Mouse (Mus musculus) kidney, embryonic 15.5 days (tissue): Measurements from ENCODE around the gene Olfr1164. TPM values are rescaled to one million over a fixed set of nuclear protein-coding genes. Genes with fewer than 3 reads are reported as not detected.

Experiments used
- ATAC-seq: fragments of 200-750 bp; cut with Nextera tagmentation; replicated peaks from 2 replicates; pipeline ENCODE4 v1.8.0; 2017; ENCODE audit warnings: moderate TSS enrichment; ENCODE audit not compliant: low FRiP score
- H3K27ac ChIP-seq: fragments of 300-500 bp; sonication (generic); 2 replicates; pipeline ENCODE4 v1.5.1; 2015; ENCODE audit warnings: mild to moderate bottlenecking, inconsistent platforms
- H3K27me3 ChIP-seq: fragments of 300-500 bp; sonication (generic); 2 replicates; pipeline ENCODE4 v1.6.1; 2015; ENCODE audit warnings: inconsistent platforms
- H3K36me3 ChIP-seq: fragments of 300-500 bp; sonication (generic); 2 replicates; pipeline ENCODE4 v1.6.1; 2015; ENCODE audit warnings: inconsistent platforms
- H3K4me1 ChIP-seq: fragments of 300-500 bp; sonication (generic); 2 replicates; pipeline ENCODE4 v1.6.1; 2015; ENCODE audit warnings: inconsistent platforms
- H3K4me2 ChIP-seq: fragments of 300-500 bp; sonication (generic); 2 replicates; pipeline ENCODE4 v1.6.1; 2015; ENCODE audit warnings: moderate library complexity, mild to moderate bottlenecking, inconsistent platforms
- H3K4me3 ChIP-seq: fragments of 300-500 bp; sonication (generic); replicated peaks from 2 replicates; pipeline ENCODE4 v1.5.1; 2015; ENCODE audit warnings: mild to moderate bottlenecking, inconsistent platforms
- H3K9ac ChIP-seq: fragments of 300-500 bp; sonication (generic); 2 replicates; pipeline ENCODE4 v1.6.1; 2015; ENCODE audit warnings: mild to moderate bottlenecking, inconsistent platforms
- H3K9me3 ChIP-seq: fragments of 300-500 bp; sonication (generic); replicated peaks from 2 replicates; pipeline ENCODE4 v1.6.1; 2016; ENCODE audit warnings: inconsistent platforms
- WGBS: fragments of 180-500 bp; shearing (Covaris S2); methylation state at CpG from one replicate; pipeline ENCODE4 v1.1.7; 2015; ENCODE audit warnings: mixed read lengths; 5-methylcytosine and 5-hydroxymethylcytosine counted together
- polyA plus RNA-seq: library from polyadenylated mRNA; unstranded; fragments of >200 nt; fragmentation: Nextera tagmentation; extraction: Ambion mirVana; gene quantifications from 2 replicates; pipeline ENCODE4 v1.2.1, GENCODE M21; 2015

The Olfr1164 gene
- polyA plus RNA-seq = not detected in 2 replicates

DNA sequence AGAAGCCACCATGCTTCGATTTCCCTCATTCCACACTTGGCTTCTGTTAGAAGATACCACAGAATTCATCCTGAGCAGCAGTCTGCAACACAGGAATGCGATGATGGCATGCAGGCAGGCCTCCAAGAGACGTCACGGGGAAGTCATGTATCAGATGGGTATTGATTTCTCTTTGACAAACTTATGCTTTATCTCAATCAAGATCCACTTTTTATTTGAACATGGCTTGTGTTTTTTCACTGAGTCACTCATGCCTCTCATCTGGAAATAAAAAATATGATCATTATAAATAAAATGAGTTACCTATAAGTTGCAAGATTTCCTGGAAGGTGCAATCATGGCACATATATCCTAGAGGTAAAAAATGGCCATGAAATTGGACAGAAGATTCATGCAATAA lies at the start of gene Olfr1164:
TSS of gene Olfr1164 (minus strand) at position 101 of the 400 bp plus-strand sequence.
- Histone ChIP-seq H3K9ac (no peak within 1 kb of the TSS), H3K4me2 (no peak within 1 kb of the TSS), H3K4me3 (no peak within 1 kb of the TSS)

DNA sequence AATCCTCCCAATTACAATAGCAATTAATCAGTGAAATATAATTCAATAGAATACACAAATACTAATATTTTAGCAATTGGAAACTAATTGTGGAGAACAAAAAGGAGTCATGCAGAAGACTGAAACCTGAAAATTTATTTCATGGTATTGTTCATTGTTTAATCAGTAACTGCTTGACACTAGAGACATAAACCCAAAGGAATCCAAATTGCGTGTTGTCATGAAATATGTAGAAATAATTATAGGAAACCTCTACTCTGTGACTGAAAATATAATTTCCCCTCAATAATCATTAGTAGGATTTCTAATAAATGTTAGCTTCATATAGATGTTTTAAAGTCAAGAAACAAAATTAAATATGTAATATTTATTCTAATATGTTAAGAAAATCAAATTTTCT lies 34.4 kb upstream of the Olfr1164 start, which contains the start of gene Olfr1166:
TSS of gene Olfr1166 (minus strand) at position 101 of the 400 bp plus-strand sequence.
- Histone ChIP-seq H3K4me3 (no peak within 1 kb of the TSS), H3K27me3 (no peaks in the 10 kb centered on the region), H3K9me3 (no peaks in the 10 kb centered on the region), H3K4me1 (no peaks in the 10 kb centered on the region), H3K27ac (no peak within 1 kb of the TSS), H3K36me3 (no peaks in the 10 kb centered on the region), H3K4me2 (no peak within 1 kb of the TSS), H3K9ac (no peak within 1 kb of the TSS)
- 96% methylated on average over 1 of the region's 1 CpGs for WGBS
- no peak for ATAC-seq

More for the DNA sequence above, at the start of gene Olfr1164:
- Histone ChIP-seq H3K4me1 (no peaks in the 10 kb centered on the region), H3K27me3 (no peaks in the 10 kb centered on the region), H3K36me3 (no peaks in the 10 kb centered on the region), H3K9me3 (no peaks in the 10 kb centered on the region), H3K27ac (no peak within 1 kb of the TSS)
- WGBS = 80% methylated on average over 4 of the region's 4 CpGs
- no peak for ATAC-seq

- no peaks in the 10 kb centered on the region for H3K9me3 ChIP-seq
- H3K27me3 ChIP-seq = no peaks in the 10 kb centered on the region
- no peak within 1 kb of the TSS for H3K9ac ChIP-seq
- H3K4me2 ChIP-seq = no peak within 1 kb of the TSS
- H3K4me3 ChIP-seq = no peak within 1 kb of the TSS
- no peak within 1 kb of the TSS for H3K27ac ChIP-seq
- no peaks in the 10 kb centered on the region for H3K36me3 ChIP-seq
- no peak for ATAC-seq
- H3K4me1 ChIP-seq = no peaks in the 10 kb centered on the region
Observed at GRCm38 (mm10) chr2:88071730-88072129, 22.0 kb downstream of the Olfr1164 start, which contains the start of gene Olfr1163. TSS of gene Olfr1163 (minus strand) at chr2:88071830.

- Histone ChIP-seq H3K4me1 (no peaks in the 10 kb centered on the region), H3K27me3 (no peaks in the 10 kb centered on the region), H3K4me3 (no peak overlapping the region), H3K4me2 (no peak overlapping the region), H3K27ac (no peak overlapping the region), H3K36me3 (no peaks in the 10 kb centered on the region), H3K9ac (no peak overlapping the region), H3K9me3 (peaks cover 4% of the 10 kb centered on the region)
- ATAC-seq = no peak
- WGBS = 89% methylated on average over 2 of the region's 2 CpGs
Observed at GRCm38 (mm10) chr2:88063587-88063986, 30.2 kb downstream of the Olfr1164 start.

GRCm38 (mm10) chr2:88051029-88051428 lies 42.7 kb downstream of the Olfr1164 start, which contains the start of gene Olfr1162:
TSS of gene Olfr1162 (minus strand) at chr2:88051129.
- H3K27me3 ChIP-seq = no peaks in the 10 kb centered on the region
- no peak within 1 kb of the TSS for H3K4me3 ChIP-seq
- no peaks in the 10 kb centered on the region for H3K9me3 ChIP-seq
- H3K4me1 ChIP-seq = no peaks in the 10 kb centered on the region
- no peak for ATAC-seq
- H3K9ac ChIP-seq = no peak within 1 kb of the TSS
- 78% methylated on average over 1 of the region's 1 CpGs for WGBS
- no peaks in the 10 kb centered on the region for H3K36me3 ChIP-seq
- H3K4me2 ChIP-seq = no peak within 1 kb of the TSS
- no peak within 1 kb of the TSS for H3K27ac ChIP-seq

Other genes starting within 250 kb of the Olfr1164 start
- gene Olfr1150-ps1, start 250.0 kb downstream of the Olfr1164 start, polyA plus RNA-seq = not detected in 2 replicates
- not detected in 2 replicates for gene Olfr1151, start 238.1 kb downstream of the Olfr1164 start, polyA plus RNA-seq
- gene Olfr1152, start 227.5 kb downstream of the Olfr1164 start, polyA plus RNA-seq = not detected in 2 replicates
- gene Olfr1153, start 199.0 kb downstream of the Olfr1164 start, polyA plus RNA-seq = not detected in 2 replicates
- not detected in 2 replicates for gene Olfr1154, start 188.8 kb downstream of the Olfr1164 start, polyA plus RNA-seq
- gene Olfr1155, start 148.8 kb downstream of the Olfr1164 start, polyA plus RNA-seq = not detected in 2 replicates
- gene Olfr1156, start 140.9 kb downstream of the Olfr1164 start, polyA plus RNA-seq = not detected in 2 replicates
- gene Olfr1157, start 125.7 kb downstream of the Olfr1164 start, polyA plus RNA-seq = not detected in 2 replicates
- not detected in 2 replicates for gene Olfr74, start 119.3 kb downstream of the Olfr1164 start, polyA plus RNA-seq
- not detected in 2 replicates for gene Olfr1158, start 103.9 kb downstream of the Olfr1164 start, polyA plus RNA-seq
- not detected in 2 replicates for gene Olfr1160, start 85.7 kb downstream of the Olfr1164 start, polyA plus RNA-seq
- gene Olfr1161, start 71.2 kb downstream of the Olfr1164 start, polyA plus RNA-seq = not detected in 2 replicates
- 0.05 TPM in 2 replicates for gene Olfr73, start 56.3 kb downstream of the Olfr1164 start, polyA plus RNA-seq
- gene Olfr1162, start 42.8 kb downstream of the Olfr1164 start, polyA plus RNA-seq = not detected in 2 replicates
- not detected in 2 replicates for gene Olfr1163, start 22.1 kb downstream of the Olfr1164 start, polyA plus RNA-seq
- gene Olfr1166, start 34.3 kb upstream of the Olfr1164 start, polyA plus RNA-seq = not detected in 2 replicates
- not detected in 2 replicates for gene Olfr1167, start 61.2 kb upstream of the Olfr1164 start, polyA plus RNA-seq
- gene Olfr1168, start 87.9 kb upstream of the Olfr1164 start, polyA plus RNA-seq = not detected in 2 replicates
- not detected in 2 replicates for gene Olfr1170, start 134.4 kb upstream of the Olfr1164 start, polyA plus RNA-seq
- not detected in 2 replicates for gene Olfr1173, start 185.9 kb upstream of the Olfr1164 start, polyA plus RNA-seq
- gene Olfr1174-ps, start 221.2 kb upstream of the Olfr1164 start, polyA plus RNA-seq = not detected in 2 replicates
- not detected in 2 replicates for gene Olfr1175-ps, start 233.2 kb upstream of the Olfr1164 start, polyA plus RNA-seq
- not detected in 2 replicates for gene Olfr1176, start 242.8 kb upstream of the Olfr1164 start, polyA plus RNA-seq